Mouse (Mus musculus): ENCODE results near the gene Hist1h2bp.

Gene Hist1h2bp

DNA sequence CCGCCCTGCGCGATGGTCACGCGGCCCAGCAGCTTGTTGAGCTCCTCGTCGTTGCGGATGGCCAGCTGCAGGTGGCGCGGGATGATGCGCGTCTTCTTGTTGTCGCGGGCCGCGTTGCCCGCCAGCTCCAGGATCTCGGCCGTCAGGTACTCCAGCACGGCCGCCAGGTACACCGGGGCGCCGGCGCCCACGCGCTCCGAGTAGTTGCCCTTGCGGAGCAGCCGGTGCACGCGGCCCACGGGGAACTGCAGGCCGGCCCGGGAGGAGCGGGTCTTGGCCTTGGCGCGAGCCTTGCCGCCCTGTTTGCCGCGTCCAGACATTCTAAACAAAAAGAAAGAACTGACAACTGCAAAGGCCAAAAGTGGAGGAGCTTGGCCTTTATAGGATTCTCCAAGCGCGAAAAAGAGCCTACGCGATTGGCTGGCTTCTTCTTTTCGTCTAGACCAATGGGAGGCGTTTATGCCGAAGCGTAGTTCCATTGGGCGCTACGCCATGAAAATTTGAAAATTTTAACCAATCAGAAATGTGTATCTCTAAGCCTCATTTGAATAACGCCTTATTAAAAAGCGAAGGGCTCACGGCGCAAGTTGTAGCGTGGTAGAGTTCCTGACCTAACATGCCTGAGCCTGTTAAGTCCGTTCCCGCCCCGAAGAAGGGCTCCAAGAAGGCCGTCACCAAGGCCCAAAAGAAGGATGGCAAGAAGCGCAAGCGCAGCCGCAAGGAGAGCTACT is at the start of gene Hist1h2bp, which contains the start of gene Hist1h2an:
Hist1h2bp (plus strand) TSS at position 563 of the 731 bp plus-strand sequence.
Hist1h2an (minus strand) TSS at position 320 of the 731 bp plus-strand sequence.
- DNase-seq (ENCODE audit: low spot score): peak; percentile 98

DNA sequence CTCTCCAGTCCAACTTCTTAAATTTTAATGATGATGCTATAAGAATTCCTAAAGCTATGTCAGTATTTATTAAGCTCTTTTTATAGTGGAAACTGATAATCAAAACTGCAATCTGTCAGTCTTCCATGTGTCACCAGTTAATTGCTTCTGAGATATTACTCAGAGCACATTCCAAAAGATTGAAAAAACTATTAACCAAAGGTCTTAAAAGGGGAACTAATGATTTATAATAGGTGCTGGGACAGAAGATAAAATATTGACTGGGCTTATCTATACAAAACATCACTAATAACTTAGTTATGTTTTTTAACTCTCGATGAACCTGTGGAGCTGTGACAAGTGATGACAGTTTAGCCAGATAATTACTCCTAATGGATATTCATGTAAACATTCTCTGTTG is 42.3 kb upstream of the Hist1h2bp start:
- no peak for DNase-seq (ENCODE audit: low spot score)

DNA sequence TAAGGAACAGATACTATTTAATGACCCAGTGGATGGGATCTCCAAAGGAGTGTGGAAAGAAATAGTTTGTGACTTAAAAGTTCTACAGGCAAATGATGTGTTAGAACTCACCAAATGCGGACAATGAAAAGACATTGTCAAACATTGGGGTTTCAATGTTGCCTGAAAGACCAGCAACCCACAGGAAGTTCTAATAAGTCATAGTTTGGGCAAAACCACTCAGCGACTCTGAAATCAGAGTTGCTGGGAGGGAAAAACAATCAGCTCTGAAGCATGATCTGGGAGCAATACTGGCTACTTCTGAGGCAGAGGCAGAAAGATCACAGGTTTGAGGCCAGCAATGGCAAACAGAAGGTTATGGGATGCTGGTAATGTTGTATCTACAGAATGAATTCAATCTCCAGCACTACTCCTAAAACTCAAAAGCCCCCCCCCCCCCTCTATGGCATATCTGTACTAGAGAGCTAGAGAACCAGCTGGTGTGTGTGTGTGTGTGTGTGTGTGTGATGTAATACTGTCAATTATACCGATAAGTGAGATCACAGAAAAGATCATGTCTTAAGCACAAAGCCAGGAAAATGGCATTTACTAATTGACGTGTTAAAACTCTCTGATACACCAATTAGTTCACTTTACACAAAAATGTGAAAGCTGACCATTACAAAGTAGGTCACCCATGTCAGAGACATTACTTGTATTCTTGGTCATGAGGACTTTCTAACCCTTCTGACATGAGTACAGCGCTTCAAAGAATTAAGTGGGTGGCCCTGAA is 37.7 kb upstream of the Hist1h2bp start:
- DNase-seq (ENCODE audit: low spot score): peak; percentile 64

DNA sequence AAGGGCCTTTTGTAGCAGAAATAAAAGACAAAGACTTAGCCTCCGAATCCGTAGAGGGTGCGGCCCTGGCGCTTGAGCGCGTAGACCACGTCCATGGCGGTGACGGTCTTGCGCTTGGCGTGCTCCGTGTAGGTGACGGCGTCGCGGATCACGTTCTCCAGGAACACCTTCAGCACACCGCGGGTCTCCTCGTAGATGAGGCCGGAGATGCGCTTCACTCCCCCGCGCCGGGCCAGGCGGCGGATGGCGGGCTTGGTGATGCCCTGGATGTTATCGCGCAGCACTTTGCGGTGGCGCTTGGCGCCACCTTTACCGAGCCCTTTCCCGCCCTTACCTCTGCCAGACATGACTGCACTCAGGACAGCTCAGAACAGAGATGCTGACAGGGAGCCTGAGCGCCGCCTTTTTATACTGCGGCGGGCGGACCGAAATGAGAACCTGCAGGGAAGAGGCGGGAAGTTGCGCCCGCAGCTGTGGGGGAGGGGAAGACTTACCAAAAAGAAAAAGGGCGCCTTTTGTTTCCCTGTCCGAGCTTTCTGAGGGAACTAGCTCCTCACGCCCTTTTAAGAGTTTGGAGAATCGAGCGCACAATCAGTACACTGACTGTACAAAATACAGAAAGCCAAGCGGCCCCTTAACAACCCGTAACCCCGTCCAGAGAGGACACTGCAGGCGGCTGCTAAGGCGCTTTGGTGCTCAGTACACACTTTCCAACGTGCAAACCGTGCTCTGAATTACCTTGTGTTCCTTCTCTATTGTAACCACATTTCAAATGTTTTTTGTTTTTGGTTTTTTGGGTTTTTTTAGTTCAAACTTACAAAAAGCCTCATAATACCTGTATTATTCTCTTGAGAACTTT is 36.9 kb upstream of the Hist1h2bp start, which contains the start of gene Hist1h4k:
Hist1h4k (minus strand) TSS at position 347 of the 859 bp plus-strand sequence.
- peak; percentile 93 for DNase-seq (ENCODE audit: low spot score)

DNA sequence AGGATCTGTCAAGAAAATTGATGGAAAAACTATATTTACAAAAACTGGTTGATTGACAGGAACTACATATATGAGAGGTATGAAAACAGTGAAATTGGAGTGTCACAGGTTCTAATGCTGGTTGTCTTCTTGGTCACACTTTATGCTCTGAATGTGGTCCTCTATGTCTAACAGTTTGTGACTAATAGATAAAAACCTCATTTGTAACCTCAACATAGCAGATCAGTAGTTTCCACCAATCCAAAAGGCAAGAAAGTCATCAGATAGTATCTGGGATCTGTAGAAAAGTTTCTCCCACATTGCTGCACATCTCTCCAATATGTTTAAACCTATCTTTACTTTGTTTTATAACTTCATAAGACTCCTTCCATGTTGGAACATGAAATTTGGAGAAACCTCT is 35.8 kb upstream of the Hist1h2bp start:
- peak; percentile 54 for DNase-seq (ENCODE audit: low spot score)

DNA sequence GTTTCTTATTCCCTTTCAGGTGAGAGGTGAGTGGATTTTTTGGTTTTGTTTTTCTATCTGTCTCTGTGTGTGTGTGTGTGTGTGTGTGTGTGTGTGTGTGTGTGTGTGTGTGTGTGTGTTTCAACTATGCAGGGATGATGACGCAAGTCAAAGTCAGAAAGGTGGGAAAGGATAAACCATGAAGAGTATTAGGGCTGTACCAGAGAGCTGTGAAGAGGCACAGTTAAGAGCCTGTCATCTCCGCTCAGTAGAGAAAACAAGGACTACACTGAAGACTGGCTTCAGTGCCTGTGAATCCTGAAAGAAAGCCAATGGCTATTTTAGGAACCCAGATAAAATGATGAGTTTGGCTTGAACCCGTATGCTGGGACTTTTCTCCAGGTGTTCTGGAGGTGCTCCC is 35.4 kb upstream of the Hist1h2bp start:
- DNase-seq (ENCODE audit: low spot score): peak; percentile 47

DNA sequence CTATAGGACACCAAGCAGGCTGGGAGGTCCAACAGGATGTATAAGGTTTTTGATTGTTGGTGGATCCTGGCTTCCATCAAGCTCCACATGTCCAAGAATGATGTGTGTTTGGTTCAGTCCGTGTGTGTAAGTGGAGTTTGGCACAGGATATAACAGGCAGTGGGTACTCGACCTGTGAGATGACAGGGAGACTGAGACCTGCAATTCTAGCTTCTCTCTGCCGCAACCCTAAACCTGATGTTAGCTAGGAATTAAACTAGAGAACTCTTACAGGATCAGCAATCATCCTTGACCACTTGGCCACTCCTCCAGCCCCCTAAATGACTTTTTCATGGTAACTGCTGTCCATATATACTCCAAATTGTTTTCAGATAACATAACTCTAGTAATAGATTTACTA is 34.9 kb upstream of the Hist1h2bp start:
- no peak for DNase-seq (ENCODE audit: low spot score)

DNA sequence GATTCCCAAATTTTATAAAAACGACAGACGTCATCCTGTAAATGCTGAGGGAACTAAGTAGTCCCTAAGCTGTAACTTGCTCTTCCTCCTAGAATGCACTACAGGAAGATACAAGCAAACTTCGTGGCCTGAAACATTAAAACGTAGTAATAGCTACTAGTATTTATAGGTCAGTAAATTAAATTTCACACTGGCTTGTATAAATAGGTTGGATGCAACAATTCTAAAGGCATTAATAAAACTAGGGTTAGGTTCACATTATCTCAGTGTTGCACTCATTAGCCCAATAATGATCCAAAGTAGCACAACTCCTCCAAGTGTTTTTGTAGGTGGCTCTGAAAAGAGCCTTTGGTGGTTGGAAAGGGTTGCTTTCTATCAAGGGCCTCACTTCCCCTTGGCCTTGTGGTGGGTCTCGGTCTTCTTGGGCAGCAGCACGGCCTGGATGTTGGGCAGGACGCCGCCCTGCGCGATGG is 34.2 kb upstream of the Hist1h2bp start:
- DNase-seq (ENCODE audit: low spot score): peak; percentile 73

DNA sequence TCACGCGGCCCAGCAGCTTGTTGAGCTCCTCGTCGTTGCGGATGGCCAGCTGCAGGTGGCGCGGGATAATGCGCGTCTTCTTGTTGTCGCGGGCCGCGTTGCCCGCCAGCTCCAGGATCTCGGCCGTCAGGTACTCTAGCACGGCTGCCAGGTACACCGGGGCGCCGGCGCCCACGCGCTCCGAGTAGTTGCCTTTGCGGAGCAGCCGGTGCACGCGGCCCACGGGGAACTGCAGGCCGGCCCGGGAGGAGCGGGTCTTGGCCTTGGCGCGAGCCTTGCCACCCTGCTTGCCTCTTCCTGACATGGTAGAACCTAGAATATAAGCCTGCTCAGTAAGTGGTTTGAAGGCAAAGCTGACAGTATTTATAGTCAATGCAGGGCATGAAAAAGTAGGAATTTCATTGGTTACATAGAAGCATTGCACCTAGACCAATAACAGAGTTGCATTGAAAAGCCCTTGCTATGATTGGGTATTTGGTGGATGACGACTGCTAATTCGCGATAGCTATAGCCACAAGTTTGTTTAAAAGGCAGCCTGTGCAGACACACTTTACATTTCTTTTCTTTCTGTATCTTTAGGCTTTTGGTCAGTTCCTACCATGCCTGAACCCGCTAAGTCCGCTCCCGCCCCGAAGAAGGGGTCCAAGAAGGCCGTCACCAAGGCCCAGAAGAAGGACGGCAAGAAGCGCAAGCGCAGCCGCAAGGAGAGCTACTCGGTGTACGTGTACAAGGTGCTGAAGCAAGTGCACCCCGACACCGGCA is 33.6 kb upstream of the Hist1h2bp start, which contains the start of the genes Hist1h2ak and Hist1h2bn:
Hist1h2ak (minus strand) TSS at position 304 of the 762 bp plus-strand sequence.
Hist1h2bn (plus strand) TSS at position 600 of the 762 bp plus-strand sequence.
- peak; percentile 99 for DNase-seq (ENCODE audit: low spot score)

DNA sequence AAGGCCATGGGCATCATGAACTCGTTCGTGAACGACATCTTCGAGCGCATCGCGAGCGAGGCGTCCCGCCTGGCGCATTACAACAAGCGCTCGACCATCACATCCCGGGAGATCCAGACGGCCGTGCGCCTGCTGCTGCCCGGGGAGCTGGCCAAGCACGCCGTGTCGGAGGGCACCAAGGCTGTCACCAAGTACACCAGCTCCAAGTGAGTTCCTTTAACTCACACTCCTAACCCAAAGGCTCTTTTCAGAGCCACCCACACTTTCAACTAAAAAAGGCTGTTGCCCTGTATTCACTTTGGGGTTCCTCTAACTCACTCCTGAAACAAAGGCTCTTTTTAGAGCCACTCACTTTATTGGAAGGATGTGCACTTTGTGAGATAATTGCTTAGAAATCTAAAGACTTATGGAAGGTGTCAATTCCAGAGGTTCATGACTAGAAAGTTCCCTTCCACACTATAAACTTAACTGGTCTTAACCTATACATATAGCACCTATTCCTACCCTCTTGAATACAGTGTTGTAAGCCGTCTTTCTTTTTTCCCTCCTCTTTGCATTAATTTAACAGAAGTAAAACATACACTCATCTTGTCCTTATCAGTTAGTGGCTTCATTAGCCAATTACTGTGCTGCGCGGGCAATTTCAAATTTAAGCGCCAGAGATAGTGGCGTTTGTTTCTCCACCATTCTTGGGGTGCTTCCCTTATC is 32.8 kb upstream of the Hist1h2bp start:
- DNase-seq (ENCODE audit: low spot score): peak; percentile 91

DNA sequence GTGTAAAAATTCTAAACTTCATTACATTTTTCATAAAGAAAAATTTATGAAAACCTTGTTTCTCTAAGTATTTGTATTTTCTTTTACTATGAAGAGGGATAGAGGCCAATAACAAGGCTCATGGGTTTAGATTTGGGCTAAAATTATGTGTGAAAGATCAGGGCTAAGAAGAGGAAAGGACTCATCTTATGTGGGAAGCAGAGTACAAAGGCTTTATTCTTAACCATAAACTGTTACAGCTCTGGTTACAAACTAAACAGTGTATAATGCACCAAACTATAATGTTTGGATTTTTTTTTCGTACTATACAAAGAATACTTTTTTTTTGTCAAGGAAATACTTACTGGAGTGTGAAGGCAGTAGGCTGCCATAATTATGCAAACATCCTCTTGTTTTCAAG is 31.6 kb upstream of the Hist1h2bp start:
- no peak for DNase-seq (ENCODE audit: low spot score)

DNA sequence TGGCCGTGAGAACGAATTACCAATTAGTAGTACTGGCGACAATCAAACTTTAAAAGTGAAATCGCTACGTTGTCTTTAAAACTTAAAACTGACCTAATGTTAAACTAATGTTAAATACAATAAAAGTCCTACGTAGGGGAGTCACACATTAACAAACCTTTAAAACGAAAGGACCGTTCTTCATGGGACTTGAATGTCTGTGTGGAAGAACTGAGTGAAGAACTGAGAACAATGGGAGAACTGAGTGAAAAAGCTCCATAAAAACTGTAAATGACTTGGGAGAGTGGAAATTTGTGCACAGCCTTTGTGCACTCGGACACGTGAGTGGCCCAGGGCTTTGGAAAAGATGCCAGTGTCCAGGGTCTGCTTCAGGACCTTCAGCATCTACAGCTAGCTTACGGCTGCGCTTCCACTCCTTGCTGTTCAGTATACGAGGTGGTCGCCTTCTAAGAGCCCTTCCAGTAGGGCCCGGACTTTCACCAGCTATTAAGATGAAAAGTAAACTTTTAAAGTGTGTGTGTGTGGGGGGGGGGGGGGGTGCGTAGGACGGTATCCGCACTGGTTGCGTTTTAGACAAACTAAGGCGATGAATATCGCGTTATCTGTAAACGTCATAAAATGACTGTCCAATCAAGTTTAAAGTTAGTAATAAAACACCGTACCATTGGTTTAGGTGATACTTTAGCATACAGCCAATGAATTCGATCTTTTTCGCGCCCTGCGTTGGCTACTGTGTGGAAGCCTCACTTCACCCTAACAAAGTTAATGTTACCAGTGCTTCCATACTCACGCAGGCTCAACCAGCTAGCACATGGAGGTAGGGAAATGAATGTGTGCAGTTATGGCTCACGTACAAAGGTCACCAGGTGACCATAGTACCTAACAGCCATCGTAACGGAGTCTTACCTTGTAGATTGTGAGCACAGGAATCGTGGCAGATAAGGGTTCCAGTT is 8.2 kb upstream of the Hist1h2bp start:
- peak; percentile 92 for DNase-seq (ENCODE audit: low spot score)

DNA sequence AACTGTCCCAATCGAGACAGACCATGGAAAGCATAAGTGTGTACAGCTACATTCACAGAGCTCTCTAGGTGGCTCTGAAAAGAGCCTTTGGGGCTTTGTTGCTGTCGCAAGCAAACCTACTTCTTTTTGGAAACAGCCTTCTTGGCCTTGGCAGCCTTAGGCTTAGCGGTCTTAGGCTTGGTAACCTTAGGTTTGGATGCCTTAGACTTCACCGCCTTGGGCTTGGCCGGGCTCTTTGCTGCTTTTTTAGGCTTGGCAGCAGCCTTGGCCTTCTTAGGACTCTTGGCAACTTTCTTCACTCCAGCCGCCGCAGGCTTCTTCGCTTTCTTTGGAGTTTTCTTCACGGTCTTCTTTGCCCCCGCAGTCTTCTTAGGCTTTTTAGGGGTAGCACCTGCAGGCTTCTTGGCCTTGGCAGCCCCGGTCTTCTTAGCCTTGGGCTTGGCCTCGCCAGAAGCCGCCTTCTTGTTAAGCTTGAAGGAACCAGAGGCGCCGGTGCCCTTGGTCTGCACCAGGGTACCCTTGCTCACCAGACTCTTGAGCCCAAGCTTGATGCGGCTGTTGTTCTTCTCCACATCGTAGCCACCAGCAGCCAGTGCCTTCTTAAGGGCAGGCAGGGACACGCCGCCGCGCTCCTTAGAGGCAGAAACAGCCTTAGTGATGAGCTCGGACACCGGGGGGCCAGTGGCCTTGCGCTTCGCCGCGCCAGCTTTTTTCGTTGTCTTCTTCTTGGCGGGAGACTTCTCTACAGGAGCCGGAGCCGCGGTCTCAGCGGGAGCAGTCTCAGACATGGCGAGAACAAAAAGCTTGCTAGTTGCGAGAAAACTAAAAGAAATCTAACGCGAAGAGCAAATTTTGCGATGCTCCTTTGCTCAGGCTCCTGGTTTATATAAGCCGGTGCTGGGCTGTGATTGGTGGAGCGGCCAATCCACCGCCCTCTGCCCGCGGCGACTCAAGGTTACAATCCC is 7.2 kb upstream of the Hist1h2bp start, which contains the start of gene Hist1h1b:
Hist1h1b (minus strand) TSS at position 859 of the 965 bp plus-strand sequence.
- peak; percentile 93 for DNase-seq (ENCODE audit: low spot score)

DNA sequence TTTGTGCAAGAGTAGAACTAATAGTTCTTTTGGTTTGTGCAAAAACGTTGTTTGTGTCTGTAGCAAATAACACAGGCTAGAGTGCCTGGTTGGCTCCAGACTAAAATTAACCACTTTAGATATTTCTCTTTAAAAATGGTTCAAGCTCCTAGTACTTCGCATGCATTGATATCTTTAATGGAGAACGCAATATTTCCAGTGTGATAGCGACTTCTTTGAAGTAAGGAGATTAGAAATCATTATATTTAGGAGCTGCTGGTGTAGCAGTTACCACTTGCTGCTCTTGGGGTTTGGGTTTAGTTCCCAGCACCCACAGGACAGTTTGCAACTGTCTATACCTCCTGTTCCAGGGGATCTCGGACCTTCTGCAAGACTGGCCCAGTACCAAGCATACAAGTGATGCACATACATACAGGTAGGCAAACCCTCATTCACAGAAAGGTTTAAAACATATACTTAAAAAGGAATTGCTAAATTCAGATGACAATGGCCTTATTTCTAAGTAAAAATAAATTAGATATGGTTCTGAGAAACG is 6.2 kb upstream of the Hist1h2bp start:
- peak; percentile 56 for DNase-seq (ENCODE audit: low spot score)

DNA sequence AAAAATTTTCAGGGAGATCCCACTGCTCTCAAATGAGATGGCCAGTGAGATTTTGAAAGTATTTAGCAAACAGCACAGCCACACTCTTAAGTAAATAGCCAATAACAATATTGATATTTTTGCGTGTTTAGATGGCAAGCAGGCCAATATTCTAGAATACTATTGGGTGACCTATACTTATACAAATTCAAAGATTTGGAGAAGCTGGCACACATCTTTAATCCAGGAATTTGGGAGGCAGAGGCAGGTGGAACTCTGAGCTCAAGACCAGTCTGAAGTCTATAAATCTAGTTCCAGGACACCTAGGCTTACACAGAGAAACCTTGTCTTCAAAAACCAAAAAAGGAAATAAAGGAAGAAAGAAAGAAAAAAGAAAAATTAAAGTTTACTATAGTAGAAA is 5.6 kb upstream of the Hist1h2bp start:
- DNase-seq (ENCODE audit: low spot score): peak; percentile 37

DNA sequence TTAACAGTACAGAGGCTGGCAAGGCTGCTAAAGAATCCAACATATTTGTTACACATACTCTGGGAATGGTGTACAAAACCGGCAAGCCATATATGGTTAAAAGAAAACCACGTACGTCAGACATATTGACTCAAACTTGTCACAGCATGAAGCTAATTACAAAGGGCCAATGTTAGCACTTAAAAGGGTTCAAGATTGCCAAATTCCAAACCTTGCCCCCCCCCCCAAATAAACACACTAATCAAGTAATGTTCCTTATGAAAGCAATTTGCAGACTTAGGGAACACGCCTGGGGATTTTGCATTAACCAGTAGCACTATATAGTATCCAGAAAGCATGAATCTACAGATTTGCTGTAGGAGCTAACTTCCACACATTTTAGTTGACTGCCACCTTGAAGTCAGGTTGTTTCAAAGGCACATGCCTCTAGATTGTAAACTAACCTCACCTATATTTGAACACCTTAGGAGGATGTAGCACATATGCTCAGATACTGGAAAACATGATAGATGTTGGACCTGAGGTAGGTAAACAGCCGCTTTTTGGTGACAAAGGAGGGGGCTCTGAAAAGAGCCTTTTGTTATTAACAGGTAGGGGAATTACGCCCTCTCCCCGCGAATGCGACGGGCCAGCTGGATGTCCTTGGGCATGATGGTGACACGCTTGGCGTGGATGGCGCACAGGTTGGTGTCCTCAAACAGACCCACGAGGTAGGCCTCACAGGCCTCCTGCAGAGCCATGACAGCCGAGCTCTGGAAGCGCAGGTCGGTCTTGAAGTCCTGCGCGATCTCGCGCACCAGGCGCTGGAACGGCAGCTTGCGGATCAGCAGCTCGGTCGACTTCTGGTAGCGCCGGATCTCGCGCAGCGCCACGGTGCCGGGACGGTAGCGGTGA is 4.7 kb upstream of the Hist1h2bp start:
- DNase-seq (ENCODE audit: low spot score): peak; percentile 78

DNA sequence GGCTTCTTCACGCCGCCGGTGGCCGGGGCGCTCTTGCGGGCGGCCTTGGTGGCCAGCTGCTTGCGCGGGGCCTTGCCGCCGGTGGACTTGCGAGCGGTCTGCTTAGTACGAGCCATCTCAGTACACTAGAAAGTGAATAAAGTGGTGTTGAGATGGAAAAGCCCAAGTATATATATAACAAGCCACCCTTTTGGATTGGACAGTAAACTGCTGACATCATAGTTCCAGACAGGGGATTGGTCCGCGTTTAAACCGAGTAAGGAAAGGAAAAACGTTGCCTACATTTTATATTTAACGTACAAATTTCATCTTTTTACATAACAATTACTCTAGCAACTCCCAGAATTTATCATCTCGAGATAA is 4.0 kb upstream of the Hist1h2bp start, which contains the start of gene Hist1h3i:
Hist1h3i (minus strand) TSS at position 116 of the 363 bp plus-strand sequence.
- DNase-seq (ENCODE audit: low spot score): peak; percentile 96

Measured in c-Kit-positive CD71-positive TER-119-positive erythroid progenitor cells, embryonic 14.5 days (primary cell).